Mouse (Mus musculus): ENCODE results near the gene Actl10.

DNA sequence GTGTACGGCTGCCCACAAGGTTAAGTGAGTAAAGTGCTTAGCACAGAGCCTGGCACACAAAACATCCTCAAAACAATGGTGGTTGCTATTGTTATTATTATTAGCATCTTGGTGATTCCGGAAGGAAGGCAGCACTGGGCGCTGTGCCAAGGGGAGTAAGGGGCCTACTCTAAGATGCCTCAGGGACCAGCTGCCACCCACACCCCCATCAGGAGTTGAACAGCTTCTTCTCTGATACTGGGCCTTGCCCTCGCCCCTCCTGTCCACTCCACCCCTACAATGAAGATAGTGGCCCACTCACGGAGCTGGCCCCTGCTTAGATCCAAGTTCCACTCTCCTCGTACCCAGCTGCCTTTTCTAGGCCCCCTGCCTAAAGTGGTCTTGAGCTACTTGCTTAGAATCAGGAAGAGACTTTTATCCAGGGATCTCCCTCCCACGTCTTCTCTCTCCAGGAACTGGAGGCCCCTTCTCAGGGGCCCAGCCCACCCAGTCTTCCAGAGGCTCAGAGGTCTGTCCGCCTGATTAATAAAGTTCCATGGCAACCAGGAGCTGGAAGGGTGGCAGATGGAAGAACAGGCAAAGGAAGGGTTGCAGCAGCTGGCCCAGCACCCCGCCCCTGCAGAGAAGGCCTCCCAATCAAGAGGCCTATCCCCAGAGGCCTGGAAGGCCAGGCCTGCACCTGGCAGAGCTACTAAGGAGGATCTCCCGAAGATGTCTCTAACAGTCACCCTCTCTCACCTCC, 16.9 kb downstream of the Actl10 start:
- TF ChIP-seq POLR2A (IDR thresholded peaks at IDR 0.05; ENCODE audit: extremely low read depth, insufficient read depth, low read length) (no peak), CTCF (IDR thresholded peaks at IDR 0.05; ENCODE audit: extremely low read depth, insufficient read depth, low read length) (no peak)

Data from cortical plate, adult 2 months (tissue).